Mouse (Mus musculus): Measurements from ENCODE around the gene Tsfm.
"Not testable (repeated sequence)": the region's sequence is repeated elsewhere in the genome, so short reads cannot be mapped to it uniquely, and the experiment has no call there.

Gene Tsfm

GRCm38 (mm10) chr10:127063913-127064870 is 33.6 kb upstream of the Tsfm start:
- in situ Hi-C loops (cut with MboI), result no loop called here

GRCm38 (mm10) chr10:127063239-127063872 is 32.7 kb upstream of the Tsfm start, which contains the start of gene Cdk4:
Gene Cdk4 (plus strand): TSS chr10:127063534.
- in situ Hi-C loops (cut with MboI), result no loop called here

- in situ Hi-C loops (cut with MboI), result no loop called here
These were observed 31.9 kb upstream of the Tsfm start for GRCm38 (mm10) chr10:127062503-127062902.

GRCm38 (mm10) chr10:127062101-127062500 is 31.5 kb upstream of the Tsfm start:
- in situ Hi-C loops (cut with MboI), result not testable (repeated sequence)

GRCm38 (mm10) chr10:127061513-127061912 is 30.9 kb upstream of the Tsfm start:
- in situ Hi-C loops (cut with MboI), result no loop called here

GRCm38 (mm10) chr10:127061085-127061484 is 30.4 kb upstream of the Tsfm start:
- in situ Hi-C loops (cut with MboI), result no loop called here

- in situ Hi-C loops (cut with MboI), result no loop called here
These were observed 29.6 kb upstream of the Tsfm start, which contains the start of gene March9 for GRCm38 (mm10) chr10:127059968-127060916. Gene March9 (minus strand): TSS chr10:127060184.

GRCm38 (mm10) chr10:127059174-127059967 is 28.7 kb upstream of the Tsfm start:
- in situ Hi-C loops (cut with MboI), result no loop called here

- in situ Hi-C loops (cut with MboI), result no loop called here
These were observed 28.1 kb upstream of the Tsfm start for GRCm38 (mm10) chr10:127058708-127059107.

GRCm38 (mm10) chr10:127058161-127058560 is 27.5 kb upstream of the Tsfm start:
- in situ Hi-C loops (cut with MboI), result no loop called here

GRCm38 (mm10) chr10:127056490-127056889 is 25.9 kb upstream of the Tsfm start:
- in situ Hi-C loops (cut with MboI), result no loop called here

GRCm38 (mm10) chr10:127055406-127055805 is 24.8 kb upstream of the Tsfm start:
- in situ Hi-C loops (cut with MboI), result no loop called here

- in situ Hi-C loops (cut with MboI), result no loop called here
These were observed 24.0 kb upstream of the Tsfm start for GRCm38 (mm10) chr10:127054646-127055045.

- in situ Hi-C loops (cut with MboI), result no loop called here
These were observed 19.5 kb upstream of the Tsfm start for GRCm38 (mm10) chr10:127050119-127050474.

- in situ Hi-C loops (cut with MboI), result no loop called here
These were observed 18.9 kb upstream of the Tsfm start for GRCm38 (mm10) chr10:127049395-127050118.

- in situ Hi-C loops (cut with MboI), result no loop called here
These were observed 18.2 kb upstream of the Tsfm start for GRCm38 (mm10) chr10:127048608-127049394.

GRCm38 (mm10) chr10:127047954-127048353 is 17.3 kb upstream of the Tsfm start, which contains the start of gene Cyp27b1:
Gene Cyp27b1 (plus strand): TSS chr10:127048250.
- in situ Hi-C loops (cut with MboI), result no loop called here

- in situ Hi-C loops (cut with MboI), result no loop called here
These were observed 12.5 kb upstream of the Tsfm start for GRCm38 (mm10) chr10:127043187-127043586.

- in situ Hi-C loops (cut with MboI), result no loop called here
These were observed 12.0 kb upstream of the Tsfm start for GRCm38 (mm10) chr10:127042468-127043115.
